Mouse (Mus musculus) monocyte, adult 2 months (primary cell): ENCODE measurements at regions not wholly inside any gene's neighbourhood (a gene's known extent, or its start where the extent isn't known, plus 50 kb on each side); places are given as distances from the start of the nearest gene placed in this dataset.

ENCODE experiments used
- DNase-seq, 2 experiments: peaks; one replicate each; pipeline ENCODE4 v3.0.0; 2022; ENCODE audit warnings: low spot score in 2 of 2, low read depth in 1 of 2

DNA sequence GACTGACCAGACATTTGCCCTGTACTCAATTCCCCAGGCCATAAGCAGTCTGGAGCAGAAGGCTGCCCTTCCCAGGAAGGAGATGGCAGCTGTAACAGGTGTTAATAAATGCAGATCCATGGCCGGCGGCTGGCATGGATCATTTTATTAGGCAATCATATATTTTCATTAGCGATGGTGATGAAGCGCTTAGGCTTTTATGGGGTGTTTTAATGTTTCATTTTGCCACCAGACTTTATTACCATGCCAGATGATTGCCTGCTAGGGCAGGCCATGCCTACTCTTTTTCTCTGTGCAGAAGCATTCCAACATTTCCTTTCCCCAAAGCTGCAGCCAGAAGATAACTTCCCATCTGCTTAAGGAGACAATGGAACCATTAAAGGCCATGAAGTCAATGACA lies 596.2 kb downstream of the Gm9195 start:
- no peak for DNase-seq

DNA sequence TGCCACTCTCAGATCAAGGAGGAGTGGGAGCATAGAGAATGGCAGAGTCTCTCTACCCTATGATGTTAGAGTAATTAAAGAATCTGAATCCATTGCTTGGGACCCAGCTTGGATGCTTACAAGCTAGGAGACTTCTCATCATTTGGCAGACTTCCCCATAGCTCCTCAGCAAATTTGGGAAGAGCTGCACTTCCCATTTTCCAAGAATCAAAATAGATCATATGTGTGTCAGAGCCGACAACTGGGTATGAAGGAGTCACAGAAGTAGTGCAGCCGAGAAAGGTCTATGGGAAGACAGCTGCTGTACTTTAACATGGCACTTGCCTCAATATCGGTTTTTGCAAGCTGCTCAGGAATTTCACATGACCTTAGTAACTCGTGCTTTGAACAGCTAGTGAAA lies 596.8 kb downstream of the Gm9195 start:
- no peak for DNase-seq

DNA sequence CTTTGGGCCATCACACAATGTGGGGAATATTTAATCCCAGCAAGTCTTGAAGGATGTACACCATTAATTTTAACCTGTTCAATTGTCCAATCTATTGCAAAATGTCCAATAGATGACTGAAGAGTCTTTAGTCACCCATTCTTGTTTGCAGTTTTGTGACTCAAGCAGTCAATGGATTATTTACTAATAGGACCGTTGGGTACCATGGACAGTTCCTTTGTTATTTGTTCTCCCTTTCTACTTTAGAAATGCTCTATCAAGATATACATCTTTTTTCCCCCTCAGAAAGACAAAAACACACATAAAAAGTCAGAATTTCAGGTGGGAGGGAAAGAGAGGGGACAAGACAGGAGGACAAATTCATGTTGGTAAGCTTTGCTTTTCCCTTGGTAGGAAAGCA lies 598.3 kb downstream of the Gm9195 start:
- no peak for DNase-seq

- DNase-seq: no peak
These were observed 600.0 kb downstream of the Gm9195 start for GRCm38 (mm10) chr14:71891667-71892066.

DNA sequence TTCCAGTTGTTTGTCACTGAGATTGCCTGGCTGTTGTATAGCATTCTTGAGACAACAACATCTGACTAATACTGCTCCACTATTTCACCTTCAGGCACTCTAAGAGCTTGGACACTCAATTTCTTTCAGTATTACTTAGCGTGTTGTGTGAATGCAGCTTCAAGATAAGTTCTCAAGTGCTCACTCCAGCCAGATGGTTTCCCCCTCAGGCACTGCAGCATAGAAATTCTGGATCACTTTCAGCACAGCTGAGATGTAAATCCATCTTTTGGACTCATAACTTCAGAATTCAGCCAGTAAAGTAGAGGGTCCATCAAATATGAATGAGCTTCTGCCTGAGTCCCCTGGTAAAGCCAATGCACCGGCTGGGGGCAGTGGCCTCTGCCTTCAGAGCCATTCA lies 608.8 kb downstream of the Gm9195 start:
- no peak for DNase-seq

- no peak for DNase-seq
These were observed 646.1 kb downstream of the Gm9195 start for GRCm38 (mm10) chr14:71845546-71845945.

DNA sequence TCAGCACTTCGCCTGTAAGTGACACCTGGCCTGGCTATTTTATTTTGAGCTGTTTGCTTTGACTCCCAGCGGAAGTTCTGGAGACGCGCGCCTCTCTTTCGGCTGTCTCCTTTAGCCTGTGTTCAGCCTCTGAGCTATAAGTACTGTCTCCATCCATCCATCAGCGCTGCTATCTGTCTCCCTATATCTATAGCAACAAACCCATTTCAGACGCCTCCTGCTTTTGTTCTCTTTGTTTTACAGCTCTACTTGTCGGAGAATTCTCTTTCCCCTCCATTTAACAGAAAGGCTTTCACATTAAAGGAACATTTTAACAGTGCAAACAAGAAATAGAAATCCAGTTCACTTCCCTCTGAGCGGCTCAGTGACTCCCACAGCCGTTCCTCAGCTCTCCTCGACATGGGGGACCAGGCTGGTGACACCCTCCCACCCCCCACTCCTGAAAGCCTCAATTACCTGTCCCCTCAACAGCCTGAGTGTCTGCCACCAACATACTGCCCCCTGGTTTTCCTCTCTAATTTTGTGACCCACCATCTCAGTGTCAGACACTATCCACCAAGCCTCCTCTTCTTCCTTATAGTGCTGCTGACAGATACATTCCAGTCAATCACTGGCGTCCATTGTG lies 682.7 kb downstream of the Gm9195 start:
- DNase-seq: no peak

GRCm38 (mm10) chr14:71805624-71806023 lies 686.0 kb downstream of the Gm9195 start:
- DNase-seq: no peak

DNA sequence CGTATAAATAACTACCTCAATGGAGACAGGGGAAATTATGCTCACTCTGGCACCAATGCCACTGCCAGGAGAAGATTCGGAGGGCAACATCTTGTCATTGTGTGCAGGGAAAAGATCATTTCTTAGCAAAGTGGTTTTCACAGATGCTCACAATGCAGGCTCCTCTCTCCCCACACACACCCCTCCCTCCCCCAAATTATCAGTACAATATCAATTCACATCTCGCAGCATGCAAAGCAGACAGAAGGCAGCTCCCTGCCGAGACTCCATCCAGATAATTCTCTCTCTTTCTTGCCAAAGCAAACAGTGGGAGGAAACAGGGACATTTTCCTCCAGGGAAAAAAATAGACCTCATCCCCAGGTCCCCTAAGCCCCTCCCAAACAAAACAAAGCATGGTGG lies 691.8 kb downstream of the Gm9195 start:
- DNase-seq: no peak

DNA sequence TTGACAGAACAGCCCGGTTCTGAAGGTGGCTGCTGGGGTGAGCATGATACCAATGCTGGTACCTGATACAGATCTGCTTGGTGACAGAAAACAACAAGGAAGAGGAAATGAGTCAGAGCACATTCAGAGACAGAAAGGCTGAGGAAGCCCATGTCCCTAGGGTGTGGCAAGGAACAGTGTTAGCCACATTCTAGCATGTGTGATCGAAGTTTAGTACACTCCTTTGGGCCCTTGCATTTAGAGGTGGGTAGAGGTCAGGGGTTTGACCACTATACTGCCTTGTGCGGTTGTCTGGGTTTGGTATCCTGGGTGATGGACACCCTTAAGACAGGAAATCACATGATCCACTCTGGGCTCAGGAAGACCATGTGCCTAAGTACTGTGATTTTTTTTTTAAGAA lies 695.9 kb downstream of the Gm9195 start:
- no peak for DNase-seq

GRCm38 (mm10) chr14:71776990-71777525 lies 714.6 kb downstream of the Gm9195 start:
- no peak for DNase-seq

- DNase-seq: no peak
These were observed 724.8 kb downstream of the Gm9195 start for GRCm38 (mm10) chr14:71766856-71767255.

GRCm38 (mm10) chr14:71728542-71728941 lies 763.1 kb downstream of the Gm9195 start:
- DNase-seq: no peak

DNA sequence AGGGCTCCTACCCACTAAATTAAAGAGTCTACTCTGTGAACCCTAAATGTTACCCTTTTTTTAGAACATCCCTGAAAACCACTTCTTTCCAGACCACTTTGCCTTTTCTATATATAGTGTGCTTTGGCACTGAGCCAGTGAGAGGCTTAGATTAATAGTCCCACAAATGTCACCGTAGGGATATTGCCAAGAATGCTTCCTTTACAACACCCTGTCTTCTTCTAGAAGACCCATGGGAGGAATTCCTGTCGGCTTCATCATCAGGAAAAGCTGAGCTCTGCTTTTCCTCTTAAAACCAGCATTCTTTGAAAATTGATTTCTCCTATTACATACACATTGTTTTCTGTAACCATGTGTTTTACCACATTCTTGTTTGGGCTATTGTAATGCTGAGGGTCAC lies 768.1 kb downstream of the Gm9195 start:
- DNase-seq: no peak

DNA sequence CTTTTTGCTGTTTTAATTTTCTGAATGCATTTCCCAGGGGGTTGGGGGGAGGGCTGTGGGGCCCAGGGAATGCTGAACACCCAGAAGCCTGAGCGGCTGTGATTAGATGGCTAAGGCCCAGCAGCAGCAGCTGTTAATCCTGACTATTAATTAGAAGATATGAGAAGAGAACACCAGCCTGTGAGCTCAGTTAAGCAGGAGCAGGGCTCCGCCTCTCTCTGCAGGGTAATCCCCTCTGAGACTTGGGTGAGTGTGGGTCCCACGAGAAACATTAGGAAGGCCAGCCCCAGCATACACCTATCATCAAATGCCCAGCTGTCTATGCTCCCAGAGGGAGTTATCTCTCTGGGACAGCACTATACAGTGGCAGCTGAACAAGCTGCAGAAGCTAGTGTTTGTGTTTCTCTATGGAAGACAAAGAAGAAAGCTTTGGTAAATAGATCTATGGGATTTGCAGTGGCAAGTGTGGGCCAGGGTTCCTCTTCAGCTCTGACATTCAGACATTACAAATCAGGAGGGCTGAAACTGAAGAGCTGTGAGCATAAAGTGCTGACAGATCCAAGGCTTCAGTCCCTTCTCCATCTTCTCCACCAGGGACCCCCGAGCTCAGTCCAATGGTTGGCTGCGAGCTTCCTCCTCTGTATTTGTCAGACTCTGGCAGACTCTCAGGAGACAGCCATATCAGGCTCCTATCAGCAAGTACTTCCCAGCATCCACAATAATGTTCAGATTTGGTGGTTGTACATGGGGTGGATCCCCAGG lies 781.9 kb downstream of the Gm9195 start:
- no peak for DNase-seq

DNA sequence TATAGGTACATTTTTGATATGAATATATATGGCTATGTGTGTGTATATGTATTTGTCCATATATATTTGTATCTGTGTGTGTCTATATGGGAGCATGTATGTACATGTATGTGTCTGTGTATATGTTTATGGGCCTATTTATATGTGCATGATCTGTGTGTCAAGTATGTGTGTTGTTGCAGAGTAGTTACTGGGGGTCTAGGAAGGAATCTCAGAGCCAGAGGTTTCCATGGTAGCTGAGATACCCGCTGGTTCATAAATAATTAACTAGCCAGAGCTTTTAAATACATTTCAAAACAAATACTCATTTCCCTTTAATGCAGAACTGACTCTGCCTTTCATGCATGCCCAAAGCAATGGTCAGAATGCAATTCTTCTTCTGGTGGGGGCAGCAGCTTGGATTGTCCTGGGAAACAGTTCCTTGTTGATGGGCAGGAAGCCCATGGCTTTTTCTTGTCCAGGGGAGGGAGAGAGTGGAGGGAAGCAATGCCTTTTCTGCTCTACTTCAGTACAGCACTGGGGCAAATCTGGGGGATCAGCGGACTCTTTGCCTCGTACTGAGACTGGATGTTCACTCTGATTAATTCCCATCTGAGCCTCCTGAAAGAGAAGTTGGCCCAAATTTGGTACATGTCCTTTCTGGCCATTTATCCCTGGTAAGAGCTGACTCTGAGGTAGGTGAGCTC lies 798.7 kb downstream of the Gm9195 start:
- DNase-seq: no peak

DNA sequence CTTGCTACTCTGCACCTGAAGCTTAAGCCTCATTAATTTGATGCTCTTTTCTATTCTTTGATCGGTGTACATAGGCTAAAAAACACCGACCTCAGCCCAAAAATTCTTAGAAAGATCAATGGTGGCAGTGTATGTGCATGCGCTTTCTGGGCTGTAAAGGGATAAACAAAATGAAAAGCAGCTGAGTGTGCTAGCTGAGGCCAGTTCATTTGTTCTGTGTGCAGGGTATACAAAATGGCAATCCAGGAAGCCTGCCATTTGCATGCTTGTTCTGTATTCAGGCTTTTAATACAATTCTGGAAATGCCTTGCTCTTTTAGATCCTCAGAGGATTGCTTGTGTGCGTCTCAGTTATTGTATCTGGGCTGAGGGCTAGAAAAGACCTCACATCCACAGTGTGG lies 817.1 kb downstream of the Gm9195 start:
- no peak for DNase-seq

GRCm38 (mm10) chr14:71673837-71674236 lies 817.8 kb downstream of the Gm9195 start:
- DNase-seq: no peak

GRCm38 (mm10) chr14:71672481-71672880 lies 819.2 kb downstream of the Gm9195 start:
- no peak for DNase-seq

- DNase-seq: no peak
These were observed 819.6 kb downstream of the Gm9195 start for GRCm38 (mm10) chr14:71671994-71672393.

- no peak for DNase-seq
These were observed 821.2 kb downstream of the Gm9195 start for GRCm38 (mm10) chr14:71670435-71670834.

GRCm38 (mm10) chr14:71666656-71667055 lies 825.0 kb downstream of the Gm9195 start:
- no peak for DNase-seq
